Mouse (Mus musculus): Measurements from ENCODE around the gene Eed. TPM values are rescaled to one million over a fixed set of nuclear protein-coding genes. Genes with fewer than 3 reads are reported as not detected.
"Not testable (repeated sequence)": the region's sequence is repeated elsewhere in the genome, so short reads cannot be mapped to it uniquely, and the experiment has no call there.

The Eed gene
- polyA plus RNA-seq, 1 experiment from 2014 or later, result 89.7 TPM

- WGBS, result 91% methylated on average over 3 of the region's 3 CpGs
Measured at GRCm38 (mm10) chr7:90004781-90005180, 24.0 kb upstream of the Eed start.

GRCm38 (mm10) chr7:90002375-90002774, 21.6 kb upstream of the Eed start:
- Histone ChIP-seq H3K4me1 (0 out of 2 replicates have a peak, but pooled peaks cover 6% of the 10 kb centered on the region), H3K27ac (replicated peaks) (no peak overlapping the region), H3K27me3 (replicated peaks; ENCODE audit: low read depth, poor library complexity, severe bottlenecking) (no peaks in the 10 kb centered on the region), H3K9me3 (no peaks in the 10 kb centered on the region), H3K4me3 (no peak overlapping the region), H3K36me3 (replicated peaks) (no peaks in the 10 kb centered on the region)
- no peak for DNase-seq (ENCODE audit: low spot score)
- 78% methylated on average over 2 of the region's 2 CpGs for WGBS

More at GRCm38 (mm10) chr7:90004781-90005180, 24.0 kb upstream of the Eed start:
- Histone ChIP-seq H3K36me3 (replicated peaks) (no peaks in the 10 kb centered on the region), H3K4me3 (no peak overlapping the region), H3K27ac (replicated peaks) (no peak overlapping the region), H3K4me1 (0 out of 2 replicates have a peak, but pooled peaks cover 6% of the 10 kb centered on the region), H3K9me3 (no peaks in the 10 kb centered on the region), H3K27me3 (replicated peaks; ENCODE audit: low read depth, poor library complexity, severe bottlenecking) (no peaks in the 10 kb centered on the region)
- DNase-seq (ENCODE audit: low spot score), result no peak

GRCm38 (mm10) chr7:89999491-89999890, 18.7 kb upstream of the Eed start:
- H3K36me3 ChIP-seq (replicated peaks), result no peaks in the 10 kb centered on the region
- no peaks in the 10 kb centered on the region for H3K27me3 ChIP-seq (replicated peaks; ENCODE audit: low read depth, poor library complexity, severe bottlenecking)
- H3K9me3 ChIP-seq, result no peaks in the 10 kb centered on the region
- no peak overlapping the region for H3K27ac ChIP-seq (replicated peaks)
- H3K4me1 ChIP-seq, result no peaks in the 10 kb centered on the region
- H3K4me3 ChIP-seq, result no peak overlapping the region
- 94% methylated on average over 5 of the region's 5 CpGs for WGBS
- no peak for DNase-seq (ENCODE audit: low spot score)

- no peak overlapping the region for H3K27ac ChIP-seq (replicated peaks)
Measured at GRCm38 (mm10) chr7:89998624-89999006, 17.8 kb upstream of the Eed start.

GRCm38 (mm10) chr7:89998006-89998623, 17.3 kb upstream of the Eed start:
- no peak overlapping the region for H3K4me3 ChIP-seq

More at GRCm38 (mm10) chr7:89998624-89999006, 17.8 kb upstream of the Eed start:
- Histone ChIP-seq H3K4me3 (no peak overlapping the region), H3K9me3 (no peaks in the 10 kb centered on the region), H3K27me3 (replicated peaks; ENCODE audit: low read depth, poor library complexity, severe bottlenecking) (no peaks in the 10 kb centered on the region), H3K4me1 (no peaks in the 10 kb centered on the region), H3K36me3 (replicated peaks) (no peaks in the 10 kb centered on the region)
- 70% methylated on average over 2 of the region's 2 CpGs for WGBS
- DNase-seq (ENCODE audit: low spot score), result no peak

GRCm38 (mm10) chr7:89997526-89997925, 16.7 kb upstream of the Eed start:
- H3K9me3 ChIP-seq; H3K27me3 ChIP-seq (replicated peaks; ENCODE audit: low read depth, poor library complexity, severe bottlenecking); H3K4me1 ChIP-seq; H3K27ac ChIP-seq (replicated peaks); H3K36me3 ChIP-seq (replicated peaks); DNase-seq (ENCODE audit: low spot score); H3K4me3 ChIP-seq: not testable (repeated sequence)
- 36% methylated on average over 5 of the region's 5 CpGs for WGBS

More at GRCm38 (mm10) chr7:89998006-89998623, 17.3 kb upstream of the Eed start:
- H3K27me3 ChIP-seq (replicated peaks; ENCODE audit: low read depth, poor library complexity, severe bottlenecking), result no peaks in the 10 kb centered on the region
- peak; percentile 58 for DNase-seq (ENCODE audit: low spot score)
- H3K4me1 ChIP-seq, result no peaks in the 10 kb centered on the region
- H3K9me3 ChIP-seq, result no peaks in the 10 kb centered on the region
- H3K36me3 ChIP-seq (replicated peaks), result no peaks in the 10 kb centered on the region
- WGBS, result 13% methylated on average over 10 of the region's 10 CpGs
- H3K27ac ChIP-seq (replicated peaks), result no peak overlapping the region

- H3K9me3 ChIP-seq, result no peaks in the 10 kb centered on the region
- H3K27ac ChIP-seq (replicated peaks), result no peak overlapping the region
- WGBS, result 97% methylated on average over 1 of the region's 1 CpGs
- no peak for DNase-seq (ENCODE audit: low spot score)
- H3K4me1 ChIP-seq, result no peaks in the 10 kb centered on the region
- no peaks in the 10 kb centered on the region for H3K36me3 ChIP-seq (replicated peaks)
- no peaks in the 10 kb centered on the region for H3K27me3 ChIP-seq (replicated peaks; ENCODE audit: low read depth, poor library complexity, severe bottlenecking)
- H3K4me3 ChIP-seq, result no peak overlapping the region
Measured at GRCm38 (mm10) chr7:89993091-89993490, 12.3 kb upstream of the Eed start.

- H3K27me3 ChIP-seq (replicated peaks; ENCODE audit: low read depth, poor library complexity, severe bottlenecking), result no peaks in the 10 kb centered on the region
- no peaks in the 10 kb centered on the region for H3K9me3 ChIP-seq
- H3K27ac ChIP-seq (replicated peaks), result 0 out of 2 replicates have a peak overlapping the region, but pooled peaks have one; percentile 30
- H3K4me3 ChIP-seq, result no peak overlapping the region
- no peaks in the 10 kb centered on the region for H3K36me3 ChIP-seq (replicated peaks)
- peaks cover 15% of the 10 kb centered on the region for H3K4me1 ChIP-seq
- peak; percentile 23 for DNase-seq (ENCODE audit: low spot score)
Measured at GRCm38 (mm10) chr7:89984421-89984820, 3.6 kb upstream of the Eed start.

GRCm38 (mm10) chr7:89983441-89983840, 2.7 kb upstream of the Eed start:
- 94% methylated on average over 2 of the region's 2 CpGs for WGBS
- no peaks in the 10 kb centered on the region for H3K36me3 ChIP-seq (replicated peaks)
- no peak overlapping the region for H3K4me3 ChIP-seq
- H3K27me3 ChIP-seq (replicated peaks; ENCODE audit: low read depth, poor library complexity, severe bottlenecking), result no peaks in the 10 kb centered on the region
- no peak for DNase-seq (ENCODE audit: low spot score)
- no peak overlapping the region for H3K27ac ChIP-seq (replicated peaks)
- no peaks in the 10 kb centered on the region for H3K9me3 ChIP-seq
- H3K4me1 ChIP-seq, result peaks cover 24% of the 10 kb centered on the region

- DNase-seq (ENCODE audit: low spot score), result no peak
- peaks cover 9% of the 10 kb centered on the region for H3K36me3 ChIP-seq (replicated peaks)
- H3K27me3 ChIP-seq (replicated peaks; ENCODE audit: low read depth, poor library complexity, severe bottlenecking), result no peaks in the 10 kb centered on the region
- WGBS, result 19% methylated on average over 10 of the region's 10 CpGs
- H3K9me3 ChIP-seq, result no peaks in the 10 kb centered on the region
- peak overlapping the region; percentile 99 for H3K27ac ChIP-seq (replicated peaks)
- peaks cover 26% of the 10 kb centered on the region for H3K4me1 ChIP-seq
- H3K4me3 ChIP-seq, result peak overlapping the region; percentile 89
Measured at GRCm38 (mm10) chr7:89981557-89981956, 774 bp upstream of the Eed start.

- under 1% methylated on average over 31 of the region's 31 CpGs for WGBS
- Histone ChIP-seq H3K9me3 (no peaks in the 10 kb centered on the region), H3K4me1 (peaks cover 26% of the 10 kb centered on the region), H3K27me3 (replicated peaks; ENCODE audit: low read depth, poor library complexity, severe bottlenecking) (no peaks in the 10 kb centered on the region), H3K4me3 (peak overlapping the region; percentile 89), H3K27ac (replicated peaks) (peak overlapping the region; percentile 99), H3K36me3 (replicated peaks) (peaks cover 24% of the 10 kb centered on the region)
- no peak for DNase-seq (ENCODE audit: low spot score)
Measured at GRCm38 (mm10) chr7:89980133-89980484, 674 bp downstream of the Eed start.

GRCm38 (mm10) chr7:89979432-89980130, 1.2 kb downstream of the Eed start:
- Histone ChIP-seq H3K4me1 (peaks cover 23% of the 10 kb centered on the region), H3K36me3 (replicated peaks) (peaks cover 27% of the 10 kb centered on the region), H3K9me3 (no peaks in the 10 kb centered on the region), H3K4me3 (peak overlapping the region; percentile 89), H3K27me3 (replicated peaks; ENCODE audit: low read depth, poor library complexity, severe bottlenecking) (no peaks in the 10 kb centered on the region), H3K27ac (replicated peaks) (peak overlapping the region; percentile 99)
- WGBS, result 5% methylated on average over 23 of the region's 23 CpGs
- no peak for DNase-seq (ENCODE audit: low spot score)

- H3K36me3 ChIP-seq (replicated peaks), result peaks cover 55% of the 10 kb centered on the region
Measured at GRCm38 (mm10) chr7:89976796-89977195, 4.0 kb downstream of the Eed start.

More at GRCm38 (mm10) chr7:89976796-89977195, 4.0 kb downstream of the Eed start:
- WGBS, result 96% methylated on average over 7 of the region's 7 CpGs
- no peak for DNase-seq (ENCODE audit: low spot score)
- Histone ChIP-seq H3K9me3 (no peaks in the 10 kb centered on the region), H3K27ac (replicated peaks) (no peak overlapping the region), H3K27me3 (replicated peaks; ENCODE audit: low read depth, poor library complexity, severe bottlenecking) (no peaks in the 10 kb centered on the region), H3K4me1 (peaks cover 15% of the 10 kb centered on the region), H3K4me3 (no peak overlapping the region)
